Mouse (Mus musculus): ENCODE results near the gene Zfp212. TPM values are rescaled to one million over a fixed set of nuclear protein-coding genes. Genes with fewer than 3 reads are reported as not detected.
"Not testable (repeated sequence)": the region's sequence is repeated elsewhere in the genome, so short reads cannot be mapped to it uniquely, and the experiment has no call there.

The Zfp212 gene
- polyA plus RNA-seq, 1 experiment: 11.1 TPM

DNA sequence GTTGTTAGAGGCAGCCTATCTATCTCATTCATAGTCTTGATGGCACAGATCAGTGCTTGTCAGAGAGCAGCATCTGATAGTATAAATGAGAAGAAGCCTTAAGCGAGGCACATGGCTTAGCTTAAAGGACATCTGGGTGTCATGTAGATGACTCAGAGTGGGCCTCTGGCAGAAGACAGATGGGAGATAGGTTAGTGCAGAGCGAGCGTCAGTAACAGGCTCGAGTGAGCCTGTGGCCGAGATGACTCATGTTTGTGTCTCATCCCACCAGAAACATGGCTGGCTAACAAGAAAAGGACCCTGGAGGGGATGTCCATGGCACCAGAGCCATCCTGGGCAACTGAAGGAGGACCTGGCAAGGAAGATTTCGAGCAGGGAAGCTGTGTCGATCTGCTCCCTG lies 42.8 kb downstream of the Zfp212 start:
- no peak overlapping the region for H3K27ac ChIP-seq (ENCODE audit: insufficient read depth, low read length)
- TF ChIP-seq CTCF (IDR thresholded peaks at IDR 0.05; ENCODE audit: extremely low read depth, insufficient read depth, low read length): no peak
- no peak for TF ChIP-seq POLR2A (IDR thresholded peaks at IDR 0.05; ENCODE audit: extremely low read depth, insufficient read depth, low read length)
- H3K4me1 ChIP-seq (ENCODE audit: control insufficient read depth, insufficient read depth, low read length): no peaks in the 10 kb centered on the region
- no peak overlapping the region for H3K4me3 ChIP-seq (ENCODE audit: insufficient read depth, low read length)

DNA sequence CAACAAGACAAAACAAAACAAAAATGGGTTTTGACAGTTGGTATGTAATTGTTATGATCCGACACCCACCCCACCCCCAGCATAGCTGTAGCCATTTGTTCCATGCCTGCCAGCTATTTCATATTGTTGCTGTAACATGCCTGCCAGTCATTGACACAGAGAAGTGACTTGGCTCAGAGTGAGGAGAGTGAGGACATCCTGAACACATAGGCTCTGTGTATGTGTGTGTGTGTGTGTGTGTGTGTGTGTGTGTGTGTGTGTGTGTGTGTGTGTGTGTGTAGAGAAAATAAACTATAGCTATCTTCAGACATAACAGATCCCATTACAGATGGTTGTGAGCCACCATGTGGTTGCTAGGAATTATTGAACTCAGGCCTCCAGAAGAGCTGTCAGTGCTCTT lies 47.9 kb downstream of the Zfp212 start:
- H3K4me3 ChIP-seq (ENCODE audit: insufficient read depth, low read length); H3K4me1 ChIP-seq (ENCODE audit: control insufficient read depth, insufficient read depth, low read length); H3K27ac ChIP-seq (ENCODE audit: insufficient read depth, low read length): not testable (repeated sequence)

DNA sequence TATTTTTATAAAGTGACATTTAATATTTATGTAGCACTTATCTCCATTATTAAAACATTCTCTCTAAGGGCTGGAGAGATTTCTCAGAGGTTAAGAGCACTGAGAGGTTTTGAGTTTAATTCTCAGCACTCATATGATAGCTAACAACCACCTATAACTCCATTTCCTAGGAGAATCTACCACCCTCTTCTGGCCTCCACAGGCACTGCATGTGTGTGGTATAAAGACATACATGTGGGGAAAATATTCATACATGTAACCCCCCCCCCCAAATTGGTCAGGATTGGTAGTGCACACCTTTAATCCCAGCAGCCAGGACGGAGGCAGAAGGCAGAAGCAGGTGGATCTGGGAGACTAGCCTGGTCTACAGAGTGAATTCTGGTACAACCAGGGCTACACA lies 54.3 kb downstream of the Zfp212 start:
- Histone ChIP-seq H3K27ac (ENCODE audit: insufficient read depth, low read length) (no peak overlapping the region), H3K4me1 (ENCODE audit: control insufficient read depth, insufficient read depth, low read length) (no peaks in the 10 kb centered on the region), H3K4me3 (ENCODE audit: insufficient read depth, low read length) (no peak overlapping the region)
- TF ChIP-seq CTCF (IDR thresholded peaks at IDR 0.05; ENCODE audit: extremely low read depth, insufficient read depth, low read length) (no peak), POLR2A (IDR thresholded peaks at IDR 0.05; ENCODE audit: extremely low read depth, insufficient read depth, low read length) (no peak)

DNA sequence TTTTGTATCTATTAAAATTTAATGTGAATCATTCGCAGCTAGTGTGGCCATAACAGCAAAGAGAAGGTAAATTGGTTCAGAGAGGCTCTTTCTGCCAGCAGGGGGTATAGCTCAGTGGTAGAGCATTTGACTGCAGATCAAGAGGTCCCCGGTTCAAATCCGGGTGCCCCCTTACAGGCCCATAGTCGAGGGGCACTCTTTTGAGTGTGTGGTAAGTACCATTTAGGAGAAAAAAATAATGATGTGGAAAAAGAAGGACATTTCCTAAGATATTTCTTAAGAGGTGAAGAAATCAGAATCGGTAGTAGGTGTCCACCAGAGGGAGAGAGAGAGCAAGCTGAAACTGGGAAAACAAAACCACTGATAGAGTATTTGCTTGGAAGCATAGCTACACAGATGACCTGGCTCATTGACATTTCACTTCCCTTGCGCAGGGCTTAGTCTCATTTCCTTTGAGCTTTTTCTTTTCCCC lies 58.7 kb downstream of the Zfp212 start:
- Histone ChIP-seq H3K4me3 (ENCODE audit: insufficient read depth, low read length) (no peak overlapping the region), H3K27ac (ENCODE audit: insufficient read depth, low read length) (no peak overlapping the region), H3K4me1 (ENCODE audit: control insufficient read depth, insufficient read depth, low read length) (no peaks in the 10 kb centered on the region)
- TF ChIP-seq CTCF (IDR thresholded peaks at IDR 0.05; ENCODE audit: extremely low read depth, insufficient read depth, low read length) (no peak), POLR2A (IDR thresholded peaks at IDR 0.05; ENCODE audit: extremely low read depth, insufficient read depth, low read length) (no peak)

Other genes starting within 250 kb of the Zfp212 start
- 29.4 and 33.2 TPM in 2 replicates for gene Pdia4, start 107.0 kb upstream of the Zfp212 start, polyA plus RNA-seq (2012; rRNA removed)
- 2.0 and 2.3 TPM in 2 replicates for gene Zfp786, start 89.6 kb upstream of the Zfp212 start, polyA plus RNA-seq (2012; rRNA removed)
- 14.2 and 14.6 TPM in 2 replicates for gene Zfp398, start 84.8 kb upstream of the Zfp212 start, polyA plus RNA-seq (2012; rRNA removed)
- gene Zfp282, start 43.3 kb upstream of the Zfp212 start, polyA plus RNA-seq (2012; rRNA removed): 10.0 TPM in 2 replicates
- gene Zfp956, start 32.9 kb downstream of the Zfp212 start, polyA plus RNA-seq (2012; rRNA removed): 27.1 and 30.9 TPM in 2 replicates
- gene Zfp777, start 128.4 kb downstream of the Zfp212 start, polyA plus RNA-seq (2012; rRNA removed): 18.1 and 18.9 TPM in 2 replicates
- 26.3 and 27.0 TPM in 2 replicates for gene Zfp746, start 166.1 kb downstream of the Zfp212 start, polyA plus RNA-seq (2012; rRNA removed)